Mouse (Mus musculus) kidney, adult 2 months (tissue): ENCODE results near the gene Tcf12.

Experiments
- CTCF ChIP-seq: fragments of 200-500 bp; conservative IDR thresholded peaks from 2 replicates; pipeline ENCODE4 v1.5.1; 2011; ENCODE audit warnings: low read depth, mild to moderate bottlenecking, control low read depth, low read length, moderate library complexity, mixed read lengths; ENCODE audit not compliant: insufficient read depth, insufficient read length
- POLR2A ChIP-seq: fragments of 200-500 bp; IDR thresholded peaks from one replicate; pipeline ENCODE4 v1.6.1; 2011; ENCODE audit warnings: low read depth, low read length, control low read depth

DNA sequence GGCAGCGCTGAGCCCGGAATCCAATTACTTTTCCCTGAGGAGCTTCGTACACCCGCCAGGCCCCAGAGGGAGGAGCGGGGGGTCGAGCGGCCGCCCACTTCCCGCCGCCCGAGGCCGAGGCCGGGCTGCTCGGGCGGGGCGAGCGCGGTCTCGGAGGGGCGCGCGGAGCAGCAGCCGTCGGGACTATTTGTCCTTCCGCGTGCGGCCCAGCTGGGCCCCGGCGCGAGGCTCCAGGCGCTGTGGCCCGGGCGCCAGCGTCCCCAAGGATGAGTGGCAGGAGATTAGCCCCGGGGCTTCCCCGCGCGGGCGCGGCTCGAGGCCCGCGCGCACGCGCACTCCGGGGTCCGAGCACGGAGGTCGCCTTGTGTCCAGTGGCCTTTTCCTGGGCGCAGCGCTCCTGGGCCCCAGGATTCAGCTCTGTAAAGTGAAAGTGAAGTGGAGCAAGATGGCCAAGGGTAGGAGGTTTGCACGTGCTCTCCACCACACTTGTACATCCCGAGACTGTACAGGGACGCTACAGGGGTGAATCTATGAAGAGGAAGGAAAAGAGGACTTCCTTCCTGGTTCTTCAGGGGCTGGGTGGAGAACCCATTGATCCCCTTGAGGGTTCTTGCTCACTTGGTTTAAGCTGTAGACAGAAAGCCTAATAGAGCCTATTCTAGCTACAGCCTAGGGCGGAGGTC lies 21.6 kb upstream of the Tcf12 start:
- TF ChIP-seq POLR2A (no peak), CTCF (no peak)
